Mouse (Mus musculus): ENCODE results near the gene Gpr183.

The Gpr183 gene

DNA sequence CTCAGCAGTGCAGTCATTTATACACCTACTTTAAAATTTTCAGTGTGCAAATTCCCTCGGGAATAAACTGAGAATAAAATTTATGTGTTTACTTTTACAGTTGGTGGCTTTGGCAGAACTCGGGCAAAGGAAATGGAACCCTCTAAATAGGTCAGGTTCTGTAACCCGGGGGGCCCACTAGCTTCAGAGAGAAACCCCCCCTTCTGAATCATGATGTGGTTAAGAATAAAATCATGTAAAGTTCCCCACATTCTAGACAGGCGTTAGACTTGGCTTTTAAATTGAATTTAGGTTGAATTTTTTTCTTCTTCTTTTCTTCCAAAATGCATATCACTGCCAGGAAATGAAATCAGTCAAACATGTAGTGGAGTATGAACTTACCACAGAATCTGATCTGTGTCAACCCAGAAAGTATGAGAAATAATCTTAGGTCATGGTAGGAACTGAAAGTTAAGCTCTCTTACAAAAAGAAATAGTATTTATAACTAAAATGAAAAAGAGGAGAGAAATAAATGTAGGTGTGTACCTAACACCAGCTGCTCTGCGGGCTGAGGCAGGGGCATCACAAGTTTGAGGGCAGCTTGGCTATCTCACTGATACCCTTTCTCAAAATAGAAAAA is 9.7 kb downstream of the Gpr183 start:
- DNase-seq, result no peak

DNA sequence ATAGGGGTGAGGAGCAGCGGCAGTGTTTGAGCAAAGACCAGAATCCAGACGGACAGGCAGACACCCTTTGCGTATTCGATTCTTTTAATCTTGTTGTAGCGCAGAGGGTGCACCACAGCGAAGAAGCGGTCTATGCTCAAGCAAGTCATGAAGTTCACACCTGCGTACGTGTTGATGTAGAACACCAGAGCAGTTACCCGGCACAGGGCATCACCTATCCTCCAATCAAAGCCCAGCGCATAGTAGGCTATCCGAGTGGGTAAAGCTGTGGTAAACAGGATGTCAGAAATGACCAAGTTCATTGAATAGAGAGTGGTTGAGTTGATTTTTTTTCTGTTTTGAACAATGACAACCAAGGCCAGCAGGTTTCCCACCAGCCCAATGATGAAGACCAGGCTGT is 10.4 kb downstream of the Gpr183 start:
- no peak for DNase-seq

DNA sequence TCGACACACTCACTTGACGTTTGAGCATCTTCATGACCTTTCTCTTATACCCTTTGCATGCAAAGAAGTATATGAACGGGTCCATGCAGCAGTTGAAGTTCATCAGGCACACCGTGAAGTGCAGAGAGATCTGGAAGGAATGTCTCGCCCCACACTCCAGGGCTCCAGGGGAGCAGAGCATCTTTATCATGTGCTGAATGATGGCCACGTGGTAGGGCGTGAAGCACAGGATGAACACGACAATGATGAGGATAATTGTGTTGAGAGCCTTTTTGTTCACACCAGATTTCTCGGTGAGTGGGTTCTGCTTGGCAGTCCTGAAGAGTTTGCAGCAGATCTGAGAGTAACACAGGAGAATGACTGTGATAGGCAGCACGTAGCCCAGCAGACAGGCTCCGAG is 10.9 kb downstream of the Gpr183 start:
- DNase-seq, result no peak

DNA sequence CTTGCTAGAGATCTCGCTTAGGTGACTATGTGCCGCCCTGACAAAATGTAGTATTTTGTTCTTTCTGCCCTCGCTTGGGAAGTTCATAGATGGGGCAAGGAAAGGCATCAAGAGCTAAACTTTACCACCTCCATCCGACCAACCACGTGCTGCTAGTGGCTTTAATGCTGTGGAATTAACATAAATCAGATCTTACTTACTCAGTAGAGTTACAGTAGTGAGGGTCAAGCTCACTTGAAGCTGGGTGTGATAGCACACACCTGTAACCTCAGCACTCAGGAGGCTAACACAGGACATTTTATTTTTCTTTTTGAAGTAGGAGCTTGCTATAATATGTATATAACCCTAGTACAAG is 13.0 kb downstream of the Gpr183 start:
- DNase-seq, result no peak

DNA sequence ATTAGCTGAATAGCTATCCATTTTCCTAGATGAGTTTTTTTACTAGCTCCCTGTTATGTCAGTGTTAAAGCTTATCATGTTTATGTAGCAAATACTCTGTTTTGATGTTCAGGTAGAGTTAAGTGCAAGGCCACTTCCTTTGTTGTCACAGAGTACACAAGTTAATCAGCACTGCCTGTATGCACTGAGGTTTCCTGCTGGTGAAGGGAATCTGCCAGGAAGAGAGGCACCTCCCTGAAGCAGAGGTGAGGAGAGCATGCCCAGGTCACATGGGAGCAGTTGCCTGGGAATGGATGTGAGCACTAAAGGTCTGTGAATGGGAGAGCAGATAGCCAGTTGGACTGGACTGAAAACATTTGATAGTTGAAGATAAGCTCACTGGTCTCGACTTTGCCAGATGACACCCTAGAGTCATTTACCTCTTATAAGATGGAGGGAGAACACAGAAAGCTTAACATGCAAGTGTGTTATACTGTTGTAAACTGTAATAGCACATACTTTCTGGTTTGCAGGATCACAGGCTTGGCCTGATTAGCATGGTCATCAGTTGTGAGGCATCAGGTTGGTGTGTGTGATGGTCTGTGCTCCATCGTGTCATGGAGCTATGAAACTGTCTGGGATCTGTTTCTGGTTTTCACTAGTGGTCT is 13.5 kb downstream of the Gpr183 start:
- no peak for DNase-seq

DNA sequence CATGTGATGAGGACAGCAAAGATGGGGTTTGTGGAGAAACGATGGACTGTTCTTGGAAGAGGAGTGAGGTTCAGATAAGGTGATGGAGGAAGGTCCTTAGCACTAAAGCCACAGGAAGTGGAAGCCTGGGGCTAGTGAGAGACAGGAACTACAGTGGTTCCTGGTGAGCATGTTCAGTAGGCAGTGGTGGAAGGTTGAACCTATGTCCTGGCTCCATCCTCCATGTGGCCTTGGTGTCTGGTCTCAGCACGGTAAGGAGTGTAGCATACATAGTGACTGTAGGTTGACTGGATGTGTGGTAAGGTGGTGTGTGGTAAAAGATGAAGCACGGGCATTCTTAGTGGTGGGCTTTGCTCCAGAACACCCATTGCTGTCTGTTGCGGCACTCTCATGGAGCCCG is 15.1 kb downstream of the Gpr183 start:
- no peak for DNase-seq

GRCm38 (mm10) chr14:121949436-121949835 is 15.6 kb downstream of the Gpr183 start:
- DNase-seq, result no peak

DNA sequence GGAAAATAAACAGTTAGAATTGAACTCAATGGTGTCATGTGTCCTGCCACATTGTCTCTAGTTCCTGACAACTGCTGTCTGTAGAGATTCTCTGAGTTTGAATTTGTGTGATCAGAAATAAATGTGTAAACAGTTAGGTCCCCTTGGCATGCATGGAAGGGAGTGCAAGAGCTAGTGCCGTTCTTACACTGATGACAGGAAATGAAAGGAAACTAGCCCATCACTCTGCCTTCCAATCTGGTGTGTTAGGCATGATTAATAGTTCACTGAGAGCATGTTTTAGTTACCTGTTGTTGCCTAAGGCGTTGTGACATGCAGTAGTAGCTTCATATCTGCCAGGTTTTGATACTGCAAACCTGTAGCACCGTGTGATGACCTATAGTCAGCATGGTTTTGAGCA is 17.0 kb downstream of the Gpr183 start:
- DNase-seq, result no peak

GRCm38 (mm10) chr14:121947201-121947760 is 17.7 kb downstream of the Gpr183 start:
- no peak for DNase-seq

- DNase-seq, result no peak
Measured at GRCm38 (mm10) chr14:121946728-121947127, 18.3 kb downstream of the Gpr183 start.

- DNase-seq, result no peak
Measured at GRCm38 (mm10) chr14:121946131-121946530, 18.9 kb downstream of the Gpr183 start.

GRCm38 (mm10) chr14:121939582-121939981 is 25.4 kb downstream of the Gpr183 start:
- DNase-seq, result no peak

- DNase-seq, result no peak
Measured at GRCm38 (mm10) chr14:121938256-121939191, 26.5 kb downstream of the Gpr183 start.

- DNase-seq, result no peak
Measured at GRCm38 (mm10) chr14:121937601-121938255, 27.3 kb downstream of the Gpr183 start.

DNA sequence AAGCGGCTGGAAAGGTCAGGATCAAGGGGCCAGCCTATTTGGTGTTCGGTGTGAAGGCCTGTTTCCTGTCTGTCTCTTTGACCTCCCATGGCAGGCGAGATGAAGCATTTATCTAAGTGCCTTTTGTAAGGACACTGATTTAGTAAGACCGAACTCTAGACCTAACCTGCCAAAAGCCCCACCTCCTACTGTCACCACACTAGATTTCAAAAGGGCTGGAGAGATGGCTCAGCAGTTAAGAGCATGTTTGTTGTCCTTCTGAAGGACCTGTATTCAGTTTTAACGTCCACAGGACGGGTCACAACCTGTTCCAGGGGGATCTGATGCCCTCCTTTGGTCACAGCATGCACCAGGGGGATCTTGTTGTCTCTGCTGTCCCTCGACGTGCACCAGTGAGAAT is 28.1 kb downstream of the Gpr183 start:
- no peak for DNase-seq

DNA sequence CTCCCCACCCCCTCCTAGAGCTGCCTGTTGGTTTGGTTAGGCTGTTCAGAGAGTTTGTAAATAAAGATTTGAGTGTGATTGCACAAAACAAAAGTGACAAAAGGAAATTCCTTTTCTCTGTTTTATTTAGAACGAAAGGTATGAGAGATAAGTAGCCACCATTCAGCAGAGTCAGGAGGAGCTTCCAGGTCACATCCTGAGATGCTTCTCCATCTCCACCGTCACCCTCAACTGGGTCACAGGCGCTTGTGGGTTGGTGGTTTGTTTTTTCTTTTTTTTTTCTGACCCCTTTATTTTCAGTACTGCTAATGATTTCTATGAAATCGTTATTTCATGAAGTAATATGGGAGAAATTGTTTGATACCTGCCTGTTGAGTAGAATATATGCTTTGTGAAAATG is 28.6 kb downstream of the Gpr183 start:
- no peak for DNase-seq

DNA sequence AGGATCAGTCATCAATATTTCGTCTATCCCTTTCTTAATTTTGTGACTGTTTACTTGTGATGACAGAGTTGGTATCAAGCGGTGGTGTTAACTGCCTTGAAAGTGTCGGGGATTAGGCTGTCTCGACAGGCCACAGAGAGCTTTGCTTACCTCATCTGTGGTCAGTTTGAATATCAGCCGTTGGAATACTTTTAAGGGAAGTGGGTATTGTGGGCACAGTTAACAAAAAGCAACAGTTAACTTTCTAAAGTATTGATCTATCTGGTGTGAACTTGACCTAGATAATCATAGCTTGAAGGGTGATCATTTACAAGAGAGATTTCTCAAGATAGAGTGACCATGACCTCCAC is 30.4 kb downstream of the Gpr183 start:
- no peak for DNase-seq

DNA sequence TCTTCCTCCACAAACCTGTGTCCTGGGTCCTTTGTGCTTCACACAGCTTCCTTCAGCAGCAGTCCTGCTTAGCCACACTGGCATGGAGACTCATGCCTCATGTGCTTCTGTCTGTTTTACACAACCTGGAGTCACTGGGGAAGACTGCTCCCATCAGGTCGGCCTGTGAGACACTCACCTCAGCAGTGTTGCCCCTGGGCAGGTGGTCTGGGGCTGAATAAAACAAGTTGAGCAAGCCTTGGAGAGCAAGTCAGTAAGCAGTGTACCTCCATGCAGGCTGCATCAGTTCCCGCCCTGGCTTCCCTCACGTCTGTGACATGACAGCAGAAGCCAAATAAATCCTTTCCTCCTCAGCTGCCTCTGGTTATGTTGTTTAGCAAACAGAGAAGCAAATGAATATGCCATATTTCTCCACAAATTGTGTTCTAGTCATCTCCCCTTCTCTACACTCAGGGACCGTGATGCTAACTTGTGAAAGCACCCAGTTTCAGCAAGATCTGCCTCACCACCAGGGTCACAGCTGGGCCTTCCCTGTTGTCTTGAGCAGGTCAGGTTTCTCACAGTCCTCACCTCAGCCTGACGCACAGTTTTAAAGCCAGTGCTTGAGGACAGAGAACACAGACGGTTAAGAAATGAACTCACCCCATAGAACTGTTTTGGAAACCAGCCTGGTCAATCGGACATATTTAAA is 30.9 kb downstream of the Gpr183 start:
- DNase-seq, result no peak

- no peak for DNase-seq
Measured at GRCm38 (mm10) chr14:121932180-121932579, 32.8 kb downstream of the Gpr183 start.

DNA sequence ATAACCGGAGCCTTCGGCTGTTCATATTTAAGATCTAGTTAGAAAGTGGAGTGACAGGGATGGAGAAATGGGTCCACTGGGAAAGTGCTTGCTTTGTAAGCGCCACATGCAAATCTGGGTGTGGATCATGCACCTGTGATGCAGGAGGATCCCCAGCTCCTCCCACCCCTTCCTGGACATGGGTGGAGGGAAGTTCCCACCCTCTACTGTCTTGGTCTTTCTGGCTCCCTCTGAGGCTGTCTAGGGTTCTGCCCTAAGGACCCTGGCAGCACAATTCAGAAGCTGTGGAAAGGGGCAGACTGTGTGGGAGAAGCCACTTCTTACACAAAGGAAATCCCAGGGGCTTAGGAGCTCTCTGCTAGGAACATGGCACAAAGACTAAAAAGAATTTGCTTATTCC is 33.4 kb downstream of the Gpr183 start:
- no peak for DNase-seq

GRCm38 (mm10) chr14:121930731-121931383 is 34.1 kb downstream of the Gpr183 start:
- no peak for DNase-seq
